Mouse (Mus musculus) MEL-GATA-1-ER (cell line): ENCODE measurements around the gene Slc22a5.
A peak's percentile ranks its signal among the peaks of the same experiment; 100 is the strongest.
"Not testable (repeated sequence)": the region's sequence is repeated elsewhere in the genome, so short reads cannot be mapped to it uniquely, and the experiment has no call there.

Experiments
- DNase-seq: peaks from one replicate; pipeline ENCODE4 v3.0.0-alpha.2; 2012; ENCODE audit warnings: low read depth; ENCODE audit errors: extremely low read depth

Gene Slc22a5

GRCm38 (mm10) chr11:53889091-53889645, 2.3 kb downstream of the Slc22a5 start:
- no peak for DNase-seq

GRCm38 (mm10) chr11:53888242-53888641, 3.2 kb downstream of the Slc22a5 start:
- no peak for DNase-seq

DNA sequence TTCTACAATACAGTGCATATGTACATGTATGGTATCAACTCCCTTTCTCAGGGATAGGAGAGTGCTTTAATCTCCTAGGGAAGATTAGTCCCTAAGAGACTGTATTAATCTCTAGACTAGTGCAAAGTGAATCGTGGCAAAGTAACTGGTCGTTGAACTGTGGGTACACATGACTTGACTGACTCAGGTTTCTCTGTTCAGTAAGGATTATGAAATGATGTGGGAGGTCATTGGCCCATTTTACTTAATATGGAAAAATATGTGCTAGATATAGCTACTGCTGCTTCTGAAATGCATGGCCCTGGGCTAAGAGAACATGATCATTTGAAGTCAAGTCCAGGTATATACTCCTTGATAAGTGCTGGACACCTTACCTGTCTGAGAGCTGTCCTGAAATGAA, 8.2 kb downstream of the Slc22a5 start:
- DNase-seq = no peak

GRCm38 (mm10) chr11:53878096-53878495, 13.4 kb downstream of the Slc22a5 start:
- DNase-seq = not testable (repeated sequence)

DNA sequence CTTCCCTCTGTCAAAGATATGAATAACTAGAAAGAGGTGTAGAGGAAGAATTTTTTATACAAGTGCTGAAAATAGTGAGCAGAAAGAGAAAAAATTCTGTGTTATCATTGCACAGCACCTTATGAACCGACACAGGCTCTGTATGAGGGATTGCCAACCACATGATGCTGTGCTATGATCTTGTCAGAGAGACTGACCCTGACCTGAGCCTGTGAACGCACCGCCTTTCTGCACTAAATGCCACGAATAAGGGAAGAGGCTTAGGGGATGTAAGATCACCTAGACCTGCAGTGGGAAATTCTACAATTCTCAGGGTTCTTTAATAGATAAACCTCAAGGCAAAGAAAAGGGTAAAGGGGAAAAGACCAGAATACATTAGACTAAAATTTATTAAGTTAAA, 15.0 kb downstream of the Slc22a5 start:
- DNase-seq = no peak

DNA sequence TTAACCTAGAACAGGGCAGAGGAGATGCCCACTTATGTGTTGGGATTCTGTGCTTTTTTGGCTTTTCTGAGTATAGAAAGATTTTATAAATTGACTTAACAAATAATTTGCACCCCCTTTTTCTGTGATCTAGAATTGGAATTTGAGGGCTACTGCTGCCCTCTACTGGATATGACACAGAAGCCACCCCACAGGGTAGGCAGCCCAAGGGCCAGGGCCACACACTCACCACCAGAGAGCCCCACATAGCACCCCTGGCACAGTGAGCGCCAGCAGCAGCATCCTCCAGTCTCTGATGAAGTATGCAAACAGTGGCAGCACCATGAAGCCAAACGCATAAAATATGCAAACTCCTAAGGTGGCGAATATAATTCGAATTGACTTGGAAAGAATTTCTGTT, 16.8 kb downstream of the Slc22a5 start:
- no peak for DNase-seq

GRCm38 (mm10) chr11:53873909-53874704, 17.4 kb downstream of the Slc22a5 start:
- not testable (repeated sequence) for DNase-seq

GRCm38 (mm10) chr11:53871786-53872507, 19.5 kb downstream of the Slc22a5 start:
- no peak for DNase-seq

DNA sequence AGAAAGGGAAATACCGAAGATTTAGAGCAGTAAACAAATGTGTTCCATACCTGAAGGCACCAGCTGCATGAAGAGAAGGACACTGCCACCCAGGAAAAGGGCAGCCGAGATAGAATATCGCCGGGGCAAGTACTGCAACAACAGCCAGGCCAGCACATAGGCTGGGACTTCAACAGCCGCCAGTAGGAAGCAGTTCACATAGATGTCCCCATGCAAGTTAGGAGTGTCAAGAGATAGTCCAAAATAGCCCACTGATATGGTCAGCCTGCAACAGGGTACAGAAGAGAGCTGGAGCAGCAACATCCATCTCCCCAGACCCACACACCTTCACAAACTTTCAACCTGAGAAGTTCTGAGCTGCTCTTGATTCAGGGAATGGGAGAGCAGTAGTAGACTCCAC, 22.3 kb downstream of the Slc22a5 start:
- no peak for DNase-seq

DNA sequence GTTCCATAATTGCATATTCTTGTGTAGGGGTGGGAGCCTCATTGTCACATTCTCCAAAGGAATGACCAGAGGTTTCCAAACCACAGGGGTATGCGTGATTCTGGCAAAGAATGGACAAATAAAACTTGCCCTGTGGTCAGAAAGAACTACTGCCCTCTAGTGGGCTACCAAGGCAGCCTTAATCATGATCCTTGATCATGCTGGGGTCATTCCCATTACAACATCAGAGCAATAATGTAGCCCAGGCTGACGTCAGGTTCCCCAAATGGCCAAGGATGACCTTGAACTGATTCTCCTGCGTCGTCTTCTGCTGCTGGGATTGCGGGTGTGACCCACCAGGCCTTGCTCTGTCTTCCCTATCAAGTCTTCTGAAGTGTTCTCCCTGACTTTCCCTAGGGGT, 23.1 kb downstream of the Slc22a5 start:
- not testable (repeated sequence) for DNase-seq

DNA sequence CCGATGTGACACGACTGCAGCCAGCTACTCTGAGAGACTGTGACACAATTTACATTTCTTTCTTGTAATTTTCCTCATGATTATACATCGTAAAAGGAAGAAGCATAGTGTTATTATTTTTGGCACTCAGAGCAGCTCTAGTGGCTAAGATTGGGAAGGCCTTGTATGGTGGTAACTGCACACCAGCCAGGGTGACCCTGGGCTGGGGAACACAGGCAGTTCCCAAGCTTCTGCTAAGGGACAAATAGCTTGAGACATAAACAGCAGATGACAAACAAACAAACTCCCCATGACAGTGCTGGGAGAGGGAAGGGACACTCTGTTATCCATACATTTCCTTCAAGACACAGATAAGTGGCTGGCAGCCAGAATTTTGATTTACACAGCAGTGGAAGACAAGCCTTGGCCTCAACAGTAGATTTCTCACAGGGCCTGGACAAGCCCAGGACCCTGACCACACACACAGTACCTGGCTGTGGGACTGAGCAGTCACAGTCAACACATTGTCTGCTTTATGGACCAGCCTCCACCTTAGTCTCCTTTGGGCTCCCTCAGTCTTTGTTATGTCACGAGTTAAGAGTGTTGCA, 26.6 kb downstream of the Slc22a5 start:
- not testable (repeated sequence) for DNase-seq

- not testable (repeated sequence) for DNase-seq
Measured at GRCm38 (mm10) chr11:53860944-53861343, 30.5 kb downstream of the Slc22a5 start.

DNA sequence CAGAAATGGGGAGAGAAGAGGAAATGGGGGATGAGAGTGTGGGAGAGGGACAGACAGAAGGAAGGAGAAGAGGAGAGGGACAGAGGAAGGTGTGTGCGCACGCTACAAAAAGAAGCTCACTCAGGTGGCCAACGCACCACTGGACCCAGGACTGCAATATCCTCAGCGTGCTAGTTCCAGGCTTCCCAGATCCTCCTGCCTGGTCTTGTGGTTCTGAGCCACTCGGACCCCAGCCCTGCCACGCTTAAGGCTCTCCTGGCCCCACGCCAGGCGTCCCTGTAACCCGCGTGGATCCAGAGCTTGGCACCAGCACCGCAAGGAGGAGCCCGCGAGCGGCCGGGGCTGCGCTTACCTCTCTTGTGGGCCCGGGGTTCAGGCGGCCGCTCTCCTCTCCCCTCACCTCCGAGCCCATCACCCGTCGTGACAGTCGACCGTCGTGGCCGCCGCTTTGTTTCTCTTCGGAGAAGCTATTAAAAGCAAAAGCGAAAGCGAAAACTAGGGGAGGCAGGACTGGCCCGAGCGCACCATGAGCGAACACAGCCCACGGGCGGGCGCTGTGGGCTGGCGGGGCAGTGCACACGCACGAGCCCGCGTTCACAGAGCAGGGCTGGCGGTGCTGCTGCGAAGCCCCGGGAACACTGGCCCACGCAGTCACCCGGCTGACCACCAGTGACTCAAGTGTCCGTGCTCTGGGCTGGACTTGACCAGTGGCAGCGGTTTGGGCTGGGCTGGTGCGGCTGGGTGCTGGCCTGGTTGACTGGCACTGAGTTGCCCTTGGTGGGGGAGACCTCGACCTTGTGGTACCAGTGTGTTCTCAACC, 32.5 kb downstream of the Slc22a5 start, which contains the start of gene Gm12216:
TSS of gene Gm12216 (minus strand) at position 496 of the 820 bp plus-strand sequence.
- not testable (repeated sequence) for DNase-seq

DNA sequence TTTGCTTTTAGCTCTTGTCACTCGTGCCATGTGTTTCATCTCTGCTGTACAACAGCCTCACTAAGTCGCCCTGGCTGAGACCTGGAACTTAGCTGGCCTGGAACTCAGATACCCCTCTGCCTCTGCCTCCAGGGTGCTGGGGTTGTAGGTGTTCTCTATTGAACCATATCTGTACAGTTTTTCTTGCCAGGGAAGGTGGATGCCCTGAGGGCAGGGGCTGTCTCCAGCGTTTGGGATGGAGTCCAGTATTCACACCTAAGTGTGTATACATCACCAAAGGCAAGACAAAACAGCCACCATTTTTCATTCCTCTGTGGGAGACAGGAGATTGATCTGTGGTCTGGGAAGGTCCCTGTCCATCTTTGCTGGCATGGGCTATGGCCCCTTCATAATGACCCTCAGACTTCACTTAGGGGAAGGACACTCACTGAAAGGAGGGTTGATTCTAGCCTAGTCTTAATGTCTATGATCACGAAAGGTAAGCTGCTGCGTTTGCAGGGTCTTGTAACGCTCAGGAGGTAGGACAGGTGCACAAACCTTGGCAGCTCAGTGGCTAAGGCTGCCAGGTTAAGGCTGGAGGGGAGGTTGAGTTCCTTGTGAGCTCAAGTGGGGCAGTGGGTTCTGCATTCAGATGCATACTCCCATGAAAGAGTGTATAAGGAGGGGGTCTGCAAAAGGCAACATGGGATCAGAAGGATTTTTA, 33.3 kb downstream of the Slc22a5 start:
- DNase-seq = no peak

GRCm38 (mm10) chr11:53853665-53854064, 37.8 kb downstream of the Slc22a5 start:
- no peak for DNase-seq

GRCm38 (mm10) chr11:53851795-53852194, 39.7 kb downstream of the Slc22a5 start:
- DNase-seq = no peak

- DNase-seq = peak; percentile 36
Measured at GRCm38 (mm10) chr11:53849588-53850320, 41.7 kb downstream of the Slc22a5 start.

DNA sequence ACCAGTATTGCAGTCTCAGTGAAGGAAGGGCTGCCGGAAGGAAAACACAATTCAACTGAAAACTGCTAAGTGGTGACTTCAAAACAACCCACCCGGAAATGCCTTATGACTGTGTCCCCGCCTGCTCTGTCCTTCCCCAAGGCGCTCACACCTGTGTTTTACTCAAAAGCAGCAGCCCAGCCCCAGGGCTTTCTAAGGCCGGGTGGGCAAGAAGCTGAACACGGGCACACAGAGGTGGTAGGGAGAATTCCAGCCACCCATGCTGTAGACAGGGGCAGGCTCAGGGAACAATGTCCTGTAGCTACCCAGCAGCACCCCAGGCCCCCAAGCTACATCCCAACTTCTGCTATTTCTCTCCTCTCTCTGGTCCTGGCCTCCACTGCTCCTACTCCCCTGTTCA, 45.8 kb downstream of the Slc22a5 start:
- DNase-seq = no peak

- no peak for DNase-seq
Measured at GRCm38 (mm10) chr11:53843106-53843505, 48.4 kb downstream of the Slc22a5 start.

DNA sequence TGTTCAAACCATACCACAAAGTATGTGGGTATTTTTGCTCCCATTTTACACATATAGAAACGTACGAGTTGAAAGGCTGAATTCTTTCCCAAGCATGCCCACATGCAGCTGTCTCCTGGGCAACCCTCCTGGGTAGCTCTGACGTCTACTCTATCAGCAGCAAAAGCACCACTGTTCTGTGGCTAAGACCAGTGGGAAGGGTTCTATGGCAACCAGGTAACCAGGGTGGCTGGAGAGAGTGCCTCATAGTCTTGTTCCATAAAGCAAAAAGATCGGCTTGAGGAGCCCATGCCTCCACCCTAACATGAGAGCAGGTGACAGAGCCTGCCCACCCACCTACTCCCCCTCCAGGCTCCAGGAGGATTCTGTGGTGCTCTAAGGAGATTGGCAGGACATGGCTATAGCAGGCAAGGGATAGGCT, 49.3 kb downstream of the Slc22a5 start:
- DNase-seq = no peak
